ENCODE assay signal across 20 mouse cellular contexts in genomic region chr11:68075331-68075730, GRCm38 (mm10).
DNase-seq lines count a peak whose midpoint lies in the region; ATAC-seq and TF ChIP-seq lines count a peak whose summit lies in the region.
"Had no signal": no experiment of that assay in that cellular context is flagged by ENCODE, and none has a peak within 500 bp of the region (broad histone marks: within the 10 kb centered on the region; RNA-seq: fewer than 3 reads in every experiment).

No protein-coding gene starts in this region.

- peak; percentile 53 for DNase-seq in kidney, adult 2 months
- DNase-seq in kidney, adult 9 months: no peak
- no peak for DNase-seq in stomach, postnatal 0 days (ENCODE audit: low spot score)
- peak; percentile 50 for DNase-seq in yolk sac, embryonic 10.5 days (ENCODE audit: low spot score)
- DNase-seq in heart, postnatal 14 days: no peak
- DNase-seq: adrenal gland, adult 8-10 months; adrenal gland, postnatal 14 days; adrenal gland, postnatal 36 days; cerebellum, adult 11-12 months; cerebellum, adult 2 months; cerebellum, adult 9-10 months; cerebellum, postnatal 10 days; cerebellum, postnatal 25 days had no signal

- 62% methylated on average over 2 of the region's 2 CpGs for WGBS in kidney, adult 2 months
- 77% methylated on average over 2 of the region's 2 CpGs for WGBS in stomach, embryonic 14.5 days
- WGBS in stomach, postnatal 0 days: 95% methylated on average over 2 of the region's 2 CpGs
- whole genome bisulfite sequencing in stomach, embryonic 15.5 days: 76% methylated on average over 2 of the region's 2 CpGs

- no peaks in the 10 kb centered on the region for H3K36me3 ChIP-seq in kidney, adult 2 months (ENCODE audit: control insufficient read depth, insufficient read depth, low read length)
- H3K36me3 ChIP-seq in stomach, embryonic 14.5 days (ENCODE audit: control insufficient read depth, insufficient read depth, low read length): no peaks in the 10 kb centered on the region
- no peaks in the 10 kb centered on the region for H3K36me3 ChIP-seq in stomach, postnatal 0 days (ENCODE audit: control insufficient read depth, insufficient read depth, low read length)
- H3K36me3 ChIP-seq in stomach, embryonic 15.5 days: no peaks in the 10 kb centered on the region
- H3K36me3 ChIP-seq: embryonic facial prominence, embryonic 10.5 days; embryonic facial prominence, embryonic 12.5 days; forebrain, embryonic 15.5 days had no signal

- peaks cover 12% of the 10 kb centered on the region; the same call in 1 of the 2 replicates for H3K4me1 ChIP-seq in kidney, adult 2 months (ENCODE audit: control insufficient read depth, insufficient read depth, low read length)
- peaks cover 30% of the 10 kb centered on the region for H3K4me1 ChIP-seq in stomach, embryonic 14.5 days (ENCODE audit: control insufficient read depth, insufficient read depth, low read length)
- no peaks in the 10 kb centered on the region; the same call in none of the 2 replicates for H3K4me1 ChIP-seq in stomach, postnatal 0 days (replicated peaks; ENCODE audit: control insufficient read depth, insufficient read depth)
- peaks cover 20% of the 10 kb centered on the region; the same call in 1 of the 2 replicates for H3K4me1 ChIP-seq in stomach, embryonic 15.5 days

- no peak overlapping the region for H3K27ac ChIP-seq in kidney, adult 2 months (ENCODE audit: insufficient read depth, low read depth, low read length)
- H3K27ac ChIP-seq in stomach, embryonic 14.5 days (ENCODE audit: low read length): peak overlapping the region; percentile 39; the same call in 1 of the 2 replicates
- H3K27ac ChIP-seq in stomach, postnatal 0 days (replicated peaks): no peak overlapping the region
- 0 out of 2 replicates have a peak overlapping the region, but pooled peaks have one; percentile 5 for H3K27ac ChIP-seq in stomach, embryonic 15.5 days
- H3K27ac ChIP-seq: embryonic facial prominence, embryonic 10.5 days; embryonic facial prominence, embryonic 12.5 days; forebrain, embryonic 13.5 days; forebrain, embryonic 15.5 days had no signal

- no peak for TF ChIP-seq EP300 in stomach, postnatal 0 days (optimal IDR thresholded peaks at IDR 0.05)

- no peak for TF ChIP-seq POLR2A in kidney, adult 2 months (IDR thresholded peaks at IDR 0.05; ENCODE audit: low read depth, low read length)

- H3K4me3 ChIP-seq in kidney, adult 2 months (ENCODE audit: insufficient read depth, low read depth, low read length): no peak overlapping the region
- no peak overlapping the region for H3K4me3 ChIP-seq in stomach, embryonic 14.5 days (ENCODE audit: low read depth, low read length)
- H3K4me3 ChIP-seq in stomach, postnatal 0 days (ENCODE audit: low read depth, low read length): no peak overlapping the region
- no peak overlapping the region for H3K4me3 ChIP-seq in stomach, embryonic 15.5 days (replicated peaks)
- H3K4me3 ChIP-seq: embryonic facial prominence, embryonic 10.5 days; embryonic facial prominence, embryonic 12.5 days; forebrain, embryonic 13.5 days; forebrain, embryonic 15.5 days had no signal

- H3K9me3 ChIP-seq in stomach, embryonic 14.5 days (ENCODE audit: control insufficient read depth, low read depth, low read length): no peaks in the 10 kb centered on the region
- H3K9me3 ChIP-seq in stomach, postnatal 0 days (ENCODE audit: control insufficient read depth, low read length): no peaks in the 10 kb centered on the region
- no peaks in the 10 kb centered on the region for H3K9me3 ChIP-seq in stomach, embryonic 15.5 days
- H3K9me3 ChIP-seq: embryonic facial prominence, embryonic 10.5 days; embryonic facial prominence, embryonic 12.5 days; forebrain, embryonic 13.5 days; forebrain, embryonic 15.5 days had no signal

- no peaks in the 10 kb centered on the region for H3K27me3 ChIP-seq in kidney, adult 2 months (replicated peaks; ENCODE audit: control insufficient read depth, insufficient read depth, low read length)
- H3K27me3 ChIP-seq in stomach, embryonic 14.5 days (ENCODE audit: control insufficient read depth, insufficient read depth, low read length): no peaks in the 10 kb centered on the region
- no peaks in the 10 kb centered on the region for H3K27me3 ChIP-seq in stomach, postnatal 0 days (ENCODE audit: control insufficient read depth, insufficient read depth, low read length)
- H3K27me3 ChIP-seq in stomach, embryonic 15.5 days (replicated peaks): no peaks in the 10 kb centered on the region
- H3K27me3 ChIP-seq: embryonic facial prominence, embryonic 12.5 days; forebrain, embryonic 13.5 days; forebrain, embryonic 15.5 days had no signal

- TF ChIP-seq CTCF in kidney, adult 2 months (conservative IDR thresholded peaks at IDR 0.05; ENCODE audit: insufficient read depth, insufficient read length, low read depth, low read length): no peak
- TF ChIP-seq CTCF in stomach, postnatal 0 days (IDR thresholded peaks at IDR 0.05; ENCODE audit: low read depth): no peak

- H3K9ac ChIP-seq in stomach, embryonic 14.5 days (replicated peaks; ENCODE audit: low read depth, low read length): no peak overlapping the region
- H3K9ac ChIP-seq in stomach, postnatal 0 days (ENCODE audit: low read length): no peak overlapping the region
- H3K9ac ChIP-seq in stomach, embryonic 15.5 days: no peak overlapping the region
- H3K9ac ChIP-seq: embryonic facial prominence, embryonic 12.5 days; forebrain, embryonic 13.5 days; forebrain, embryonic 15.5 days had no signal

- intact Hi-C loops in heart, postnatal 14 days (cut with DNase I): no loop called here

- no peak overlapping the region for H3K4me2 ChIP-seq in stomach, embryonic 14.5 days (replicated peaks; ENCODE audit: low read depth, low read length)
- no peak overlapping the region for H3K4me2 ChIP-seq in stomach, postnatal 0 days (replicated peaks; ENCODE audit: low read depth)
- H3K4me2 ChIP-seq in stomach, embryonic 15.5 days: no peak overlapping the region
- H3K4me2 ChIP-seq: embryonic facial prominence, embryonic 12.5 days; forebrain, embryonic 13.5 days; forebrain, embryonic 15.5 days had no signal

- no peak for ATAC-seq in stomach, embryonic 14.5 days (ENCODE audit: insufficient number of reproducible peaks, insufficient read depth, low FRiP score, low read depth)
- ATAC-seq in stomach, postnatal 0 days (ENCODE audit: low FRiP score, low TSS enrichment): no peak
- ATAC-seq in stomach, embryonic 15.5 days (ENCODE audit: insufficient read depth, low FRiP score, low read depth): no peak
- ATAC-seq in activated CD4-positive, CD25-positive, alpha-beta regulatory T cell, adult 4 months: no peak
- ATAC-seq: forebrain, embryonic 13.5 days; forebrain, embryonic 15.5 days had no signal

Comparison
In these comparisons a context has a peak if more than half of its experiments do, and no peak if none do; other contexts are left out.
1. DNase-seq: peak in kidney, adult 2 months (single experiment) and yolk sac, embryonic 10.5 days (single experiment); none in kidney, adult 9 months (single experiment), stomach, postnatal 0 days (single experiment) and heart, postnatal 14 days (0 of 2).
2. H3K27ac ChIP-seq: peak in stomach, embryonic 14.5 days (single experiment) and stomach, embryonic 15.5 days (single experiment); none in kidney, adult 2 months (single experiment) and stomach, postnatal 0 days (single experiment).